Mouse (Mus musculus) kidney, adult 2 months (tissue): ENCODE measurements at regions not wholly inside any gene's neighbourhood (a gene's known extent, or its start where the extent isn't known, plus 50 kb on each side); places are given as distances from the start of the nearest gene placed in this dataset.

Experiments
- CTCF ChIP-seq: fragments of 200-500 bp; conservative IDR thresholded peaks from 2 replicates; pipeline ENCODE4 v1.5.1; 2011; ENCODE audit warnings: low read depth, mild to moderate bottlenecking, control low read depth, low read length, moderate library complexity, mixed read lengths; ENCODE audit not compliant: insufficient read depth, insufficient read length
- POLR2A ChIP-seq: fragments of 200-500 bp; IDR thresholded peaks from one replicate; pipeline ENCODE4 v1.6.1; 2011; ENCODE audit warnings: low read depth, low read length, control low read depth

DNA sequence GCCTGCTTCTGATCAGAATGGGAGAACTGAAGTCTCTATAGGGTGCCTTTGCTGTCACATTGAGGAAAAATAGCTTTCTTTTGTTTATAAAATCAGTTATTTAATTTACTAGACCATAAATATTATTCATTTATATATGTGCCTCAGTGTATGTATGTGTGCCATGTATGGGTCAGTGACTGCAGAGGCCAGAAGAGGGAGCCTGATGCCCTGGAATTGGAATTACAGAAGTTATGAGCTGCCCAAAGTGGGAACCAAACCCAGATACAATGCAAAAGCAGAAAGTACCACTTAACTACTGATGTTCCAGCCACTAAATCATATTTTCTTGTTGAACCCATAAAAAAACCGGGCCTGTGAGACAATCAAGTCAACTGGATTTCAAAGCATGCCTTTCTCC lies 91.8 kb upstream of the Nampt start:
- TF ChIP-seq POLR2A (no peak), CTCF (peak; percentile 37)
